Mouse (Mus musculus): Measurements from ENCODE around the gene Smim4. TPM values are rescaled to one million over a fixed set of nuclear protein-coding genes. Genes with fewer than 3 reads are reported as not detected.

Smim4 gene
- polyA plus RNA-seq, 1 experiment from 2014 or later = 62.7 TPM

DNA sequence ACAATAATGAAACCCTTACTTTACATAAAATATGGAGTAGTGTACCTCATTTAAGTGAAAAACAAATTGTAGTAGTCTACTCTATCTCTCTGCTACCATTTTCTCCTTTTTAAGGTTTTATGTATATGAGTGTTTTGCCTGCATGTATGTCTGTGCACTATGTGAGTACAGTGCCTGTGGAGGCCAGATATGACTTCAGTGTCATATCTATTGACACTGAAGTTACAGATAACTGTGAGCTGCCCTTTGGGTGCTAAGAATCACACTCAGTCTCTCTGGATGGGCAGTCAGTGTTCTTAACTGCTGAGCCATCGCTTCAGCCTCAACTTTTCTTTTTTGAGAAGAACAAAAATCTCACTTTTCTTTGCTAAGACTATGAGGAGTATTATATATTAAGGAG is 82.9 kb downstream of the Smim4 start:
- H3K27me3 ChIP-seq (replicated peaks; ENCODE audit: control insufficient read depth, insufficient read depth, low read length) = no peaks in the 10 kb centered on the region
- no peak overlapping the region for H3K27ac ChIP-seq (ENCODE audit: low read length)
- H3K4me3 ChIP-seq (replicated peaks; ENCODE audit: low read length) = no peak overlapping the region
- H3K4me2 ChIP-seq (ENCODE audit: low read length) = no peak overlapping the region
- no peaks in the 10 kb centered on the region for H3K9me3 ChIP-seq (ENCODE audit: control insufficient read depth, low read length)
- H3K4me1 ChIP-seq (replicated peaks; ENCODE audit: control insufficient read depth, insufficient read depth, low read length) = no peaks in the 10 kb centered on the region
- H3K9ac ChIP-seq (replicated peaks; ENCODE audit: low read depth, low read length) = no peak overlapping the region
- H3K36me3 ChIP-seq (ENCODE audit: control insufficient read depth, insufficient read depth) = peaks cover 44% of the 10 kb centered on the region
- no peak for ATAC-seq
- WGBS = 100% methylated on average over 1 of the region's 1 CpGs

DNA sequence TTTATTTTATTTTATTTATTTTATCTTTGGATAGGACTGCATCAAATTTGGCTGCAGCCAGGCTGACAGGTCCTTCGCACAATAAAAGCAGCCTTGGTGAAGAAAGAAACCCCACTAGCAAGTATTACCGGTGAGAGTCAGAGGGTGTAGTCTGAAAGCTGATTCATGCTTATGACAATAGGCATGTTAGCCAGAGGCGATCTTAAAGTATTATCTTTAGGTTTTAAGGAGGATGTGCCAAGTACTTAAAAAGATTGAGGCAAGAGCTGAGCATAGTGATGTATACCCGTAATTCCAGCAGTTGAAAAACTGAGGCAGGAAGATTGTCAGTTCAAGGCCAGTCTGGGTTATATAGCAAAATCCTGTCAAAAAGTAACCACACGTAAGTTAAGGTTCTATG is 83.5 kb downstream of the Smim4 start:
- Histone ChIP-seq H3K4me3 (replicated peaks; ENCODE audit: low read length) (no peak overlapping the region), H3K4me2 (ENCODE audit: low read length) (no peak overlapping the region), H3K9ac (replicated peaks; ENCODE audit: low read depth, low read length) (no peak overlapping the region), H3K36me3 (ENCODE audit: control insufficient read depth, insufficient read depth) (peaks cover 39% of the 10 kb centered on the region), H3K4me1 (replicated peaks; ENCODE audit: control insufficient read depth, insufficient read depth, low read length) (no peaks in the 10 kb centered on the region), H3K27ac (ENCODE audit: low read length) (no peak overlapping the region), H3K27me3 (replicated peaks; ENCODE audit: control insufficient read depth, insufficient read depth, low read length) (no peaks in the 10 kb centered on the region), H3K9me3 (ENCODE audit: control insufficient read depth, low read length) (no peaks in the 10 kb centered on the region)
- WGBS = 94% methylated on average over 5 of the region's 5 CpGs
- no peak for ATAC-seq

Other genes starting within 250 kb of the Smim4 start
- gene Mustn1, start 249.8 kb downstream of the Smim4 start, polyA plus RNA-seq (2015; fragmentation: Nextera tagmentation; extraction: Ambion mirVana) = 0.46 and 0.90 TPM in 2 replicates
- gene Itih4, start 242.5 kb downstream of the Smim4 start, polyA plus RNA-seq (2015; fragmentation: Nextera tagmentation; extraction: Ambion mirVana) = not detected in 2 replicates
- 0.40 and 0.58 TPM in 2 replicates for gene Itih3, start 205.2 kb downstream of the Smim4 start, polyA plus RNA-seq (2015; fragmentation: Nextera tagmentation; extraction: Ambion mirVana)
- gene Itih1, start 185.7 kb downstream of the Smim4 start, polyA plus RNA-seq (2015; fragmentation: Nextera tagmentation; extraction: Ambion mirVana) = not detected in 2 replicates
- 19.6 and 20.4 TPM in 2 replicates for gene Nek4, start 177.6 kb downstream of the Smim4 start, polyA plus RNA-seq (2015; fragmentation: Nextera tagmentation; extraction: Ambion mirVana)
- gene Glt8d1, start 127.6 kb downstream of the Smim4 start, polyA plus RNA-seq (2015; fragmentation: Nextera tagmentation; extraction: Ambion mirVana) = 51.8 and 54.2 TPM in 2 replicates
- gene Spcs1, start 127.3 kb downstream of the Smim4 start, polyA plus RNA-seq (2015; fragmentation: Nextera tagmentation; extraction: Ambion mirVana) = 278 and 305 TPM in 2 replicates
- gene Pbrm1, start 109.8 kb downstream of the Smim4 start, polyA plus RNA-seq (2015; fragmentation: Nextera tagmentation; extraction: Ambion mirVana) = 154 and 170 TPM in 2 replicates
- gene Gnl3, start 109.8 kb downstream of the Smim4 start, polyA plus RNA-seq (2015; fragmentation: Nextera tagmentation; extraction: Ambion mirVana) = 57.6 and 61.9 TPM in 2 replicates
- 146 and 165 TPM in 2 replicates for gene Nt5dc2, start 2.1 kb upstream of the Smim4 start, polyA plus RNA-seq (2015; fragmentation: Nextera tagmentation; extraction: Ambion mirVana)
- 13.0 and 13.9 TPM in 2 replicates for gene Stab1, start 39.7 kb upstream of the Smim4 start, polyA plus RNA-seq (2015; fragmentation: Nextera tagmentation; extraction: Ambion mirVana)
- gene Tnnc1, start 79.4 kb upstream of the Smim4 start, polyA plus RNA-seq (2015; fragmentation: Nextera tagmentation; extraction: Ambion mirVana) = 1.5 and 2.5 TPM in 2 replicates
- 359 and 389 TPM in 2 replicates for gene Nisch, start 88.0 kb upstream of the Smim4 start, polyA plus RNA-seq (2015; fragmentation: Nextera tagmentation; extraction: Ambion mirVana)
- 0.62 TPM in 2 replicates for gene Sema3g, start 88.9 kb upstream of the Smim4 start, polyA plus RNA-seq (2015; fragmentation: Nextera tagmentation; extraction: Ambion mirVana)
- gene Phf7, start 122.4 kb upstream of the Smim4 start, polyA plus RNA-seq (2015; fragmentation: Nextera tagmentation; extraction: Ambion mirVana) = 11.5 and 12.2 TPM in 2 replicates
- 138 and 150 TPM in 2 replicates for gene Bap1, start 122.5 kb upstream of the Smim4 start, polyA plus RNA-seq (2015; fragmentation: Nextera tagmentation; extraction: Ambion mirVana)
- gene Dnah1, start 194.9 kb upstream of the Smim4 start, polyA plus RNA-seq (2015; fragmentation: Nextera tagmentation; extraction: Ambion mirVana) = 3.5 and 3.8 TPM in 2 replicates
- gene Capn7, start 207.7 kb upstream of the Smim4 start, polyA plus RNA-seq (2015; fragmentation: Nextera tagmentation; extraction: Ambion mirVana) = 69.9 and 74.6 TPM in 2 replicates